Mouse (Mus musculus) kidney, embryonic 14.5 days (tissue): Measurements from ENCODE around the gene Scfd2. TPM values are rescaled to one million over a fixed set of nuclear protein-coding genes. Genes with fewer than 3 reads are reported as not detected.
A peak's percentile ranks its signal among the peaks of the same experiment; 100 is the strongest.

ENCODE experiments used
- ATAC-seq: fragments of 200-750 bp; cut with Nextera tagmentation; 2 replicates; pipeline ENCODE4 v1.8.0; 2017; ENCODE audit warnings: moderate number of reproducible peaks, mild to moderate bottlenecking, moderate TSS enrichment, moderate library complexity; ENCODE audit not compliant: low FRiP score, low TSS enrichment
- H3K27ac ChIP-seq: fragments of 300-500 bp; sonication (generic); 2 replicates; pipeline ENCODE4 v1.5.1; 2014; ENCODE audit warnings: low read depth, mild to moderate bottlenecking, low read length, moderate library complexity, mixed read lengths
- H3K27me3 ChIP-seq: fragments of 300-500 bp; sonication (generic); 2 replicates; pipeline ENCODE4 v1.6.1; 2014; ENCODE audit warnings: mild to moderate bottlenecking, low read length; ENCODE audit not compliant: control insufficient read depth, insufficient read depth
- H3K36me3 ChIP-seq: fragments of 300-500 bp; sonication (generic); 2 replicates; pipeline ENCODE4 v1.6.1; 2014; ENCODE audit warnings: low read length, mixed read lengths; ENCODE audit not compliant: control insufficient read depth, insufficient read depth
- H3K4me1 ChIP-seq: fragments of 300-500 bp; sonication (generic); 2 replicates; pipeline ENCODE4 v1.6.1; 2014; ENCODE audit warnings: low read length, mixed read lengths; ENCODE audit not compliant: control insufficient read depth, insufficient read depth
- H3K4me2 ChIP-seq: fragments of 300-500 bp; sonication (generic); replicated peaks from 2 replicates; pipeline ENCODE4 v1.6.1; 2014; ENCODE audit warnings: low read depth, mild to moderate bottlenecking, low read length
- H3K4me3 ChIP-seq: fragments of 300-500 bp; sonication (generic); 2 replicates; pipeline ENCODE4 v1.5.1; 2014; ENCODE audit warnings: mild to moderate bottlenecking, low read length
- H3K9ac ChIP-seq: fragments of 300-500 bp; sonication (generic); 2 replicates; pipeline ENCODE4 v1.6.1; 2014; ENCODE audit warnings: low read depth, mild to moderate bottlenecking, low read length, moderate library complexity
- H3K9me3 ChIP-seq: fragments of 300-500 bp; sonication (generic); 2 replicates; pipeline ENCODE4 v1.6.1; 2016; ENCODE audit warnings: low read length; ENCODE audit not compliant: control insufficient read depth
- WGBS: fragments of 180-500 bp; shearing (Covaris S2); extraction: QIAGEN DNeasy Blood & Tissue Kit; methylation state at CpG from one replicate; pipeline ENCODE4 v1.1.7; 2014; 5-methylcytosine and 5-hydroxymethylcytosine counted together
- polyA plus RNA-seq: library from polyadenylated mRNA; unstranded; fragments of >200 nt; fragmentation: Nextera tagmentation; extraction: Ambion mirVana; gene quantifications from 2 replicates; pipeline ENCODE4 v1.2.1, GENCODE M21; 2014

The Scfd2 gene
- polyA plus RNA-seq, 1 experiment from 2014 or later = 18.3 TPM

GRCm38 (mm10) chr5:74476551-74476950, 55.0 kb downstream of the Scfd2 start:
- Histone ChIP-seq H3K27me3 (no peaks in the 10 kb centered on the region), H3K4me1 (0 out of 2 replicates have a peak, but pooled peaks cover 2% of the 10 kb centered on the region), H3K9me3 (no peaks in the 10 kb centered on the region), H3K4me2 (no peak overlapping the region), H3K27ac (no peak overlapping the region), H3K9ac (no peak overlapping the region), H3K4me3 (no peak overlapping the region), H3K36me3 (no peaks in the 10 kb centered on the region)
- no peak for ATAC-seq
- WGBS = 88% methylated on average over 10 of the region's 10 CpGs

DNA sequence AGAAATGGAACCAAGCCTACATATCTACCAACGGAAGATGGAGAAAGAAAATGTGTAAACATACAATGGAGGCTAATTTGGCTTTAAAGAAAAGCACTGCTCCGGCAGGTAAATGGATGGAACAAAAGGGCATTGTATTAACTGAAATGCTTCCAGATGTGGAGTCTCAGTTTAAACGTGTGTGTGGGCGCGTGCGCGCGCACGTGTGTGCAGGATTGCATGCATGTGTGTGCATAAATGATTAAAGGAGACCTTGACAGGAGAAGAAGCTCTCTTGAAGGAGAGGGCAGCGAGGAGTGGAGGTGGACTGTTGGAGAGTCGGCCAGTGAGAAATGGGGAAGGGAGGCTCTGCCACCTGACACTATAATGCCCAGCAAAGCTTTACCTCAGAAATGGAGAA, 58.4 kb downstream of the Scfd2 start:
- Histone ChIP-seq H3K4me1 (peaks cover 8% of the 10 kb centered on the region; the same call in 1 of the 2 replicates), H3K9ac (no peak overlapping the region), H3K9me3 (no peaks in the 10 kb centered on the region), H3K4me3 (no peak overlapping the region), H3K27me3 (no peaks in the 10 kb centered on the region), H3K27ac (no peak overlapping the region), H3K4me2 (no peak overlapping the region), H3K36me3 (no peaks in the 10 kb centered on the region)
- 83% methylated on average over 11 of the region's 11 CpGs for whole genome bisulfite sequencing
- ATAC-seq = no peak

DNA sequence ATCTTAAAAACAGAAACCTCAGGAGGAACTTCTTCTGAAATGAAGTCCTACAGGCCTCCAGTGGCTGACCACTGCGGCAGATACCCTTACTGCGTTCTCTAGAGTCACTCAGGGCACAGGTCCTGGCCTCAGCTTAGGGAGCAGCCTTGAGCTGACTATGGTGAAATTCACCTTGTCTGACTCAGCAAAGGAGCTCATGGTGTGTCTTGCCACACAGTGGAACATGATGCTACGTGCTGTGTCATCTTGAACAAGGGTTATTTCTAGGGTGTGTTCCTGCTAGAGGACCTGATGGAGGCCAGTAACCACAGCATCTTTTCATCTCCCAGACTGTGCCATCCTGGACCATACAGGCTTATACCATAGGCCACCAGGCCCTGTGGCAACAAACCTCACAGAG, 60.7 kb downstream of the Scfd2 start:
- Histone ChIP-seq H3K27me3 (no peaks in the 10 kb centered on the region), H3K36me3 (no peaks in the 10 kb centered on the region), H3K4me1 (peaks cover 5% of the 10 kb centered on the region; the same call in 1 of the 2 replicates), H3K9me3 (no peaks in the 10 kb centered on the region), H3K27ac (peak overlapping the region; percentile 68), H3K4me3 (no peak overlapping the region), H3K9ac (no peak overlapping the region), H3K4me2 (no peak overlapping the region)
- 81% methylated on average over 3 of the region's 3 CpGs for WGBS
- no peak for ATAC-seq

DNA sequence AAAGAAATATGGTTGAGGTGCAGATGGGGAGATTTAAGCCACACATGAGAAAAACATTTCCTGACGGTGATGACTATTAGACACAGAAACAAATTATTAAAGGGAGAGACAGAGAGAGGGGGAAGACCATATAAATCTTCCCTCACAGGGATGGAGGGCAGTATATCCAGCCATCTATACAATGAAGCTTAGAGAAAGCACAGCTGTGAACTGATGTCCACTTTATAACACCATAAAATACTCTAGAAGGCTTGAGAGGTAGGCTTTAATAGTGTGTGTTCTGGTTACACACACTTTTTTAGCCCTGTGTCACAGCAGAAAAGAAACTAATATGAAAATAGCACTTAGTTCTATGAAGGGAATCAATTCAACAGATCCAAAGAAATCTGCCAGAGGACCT, 61.9 kb downstream of the Scfd2 start:
- peaks cover 5% of the 10 kb centered on the region; the same call in 1 of the 2 replicates for H3K4me1 ChIP-seq
- no peak overlapping the region for H3K9ac ChIP-seq
- no peaks in the 10 kb centered on the region for H3K36me3 ChIP-seq
- H3K27me3 ChIP-seq = no peaks in the 10 kb centered on the region
- H3K4me2 ChIP-seq = no peak overlapping the region
- 21% methylated on average over 1 of the region's 1 CpGs for WGBS
- peak overlapping the region; percentile 68; the same call in 1 of the 2 replicates for H3K27ac ChIP-seq
- no peak overlapping the region for H3K4me3 ChIP-seq
- peak; percentile 81 for ATAC-seq
- H3K9me3 ChIP-seq = no peaks in the 10 kb centered on the region

DNA sequence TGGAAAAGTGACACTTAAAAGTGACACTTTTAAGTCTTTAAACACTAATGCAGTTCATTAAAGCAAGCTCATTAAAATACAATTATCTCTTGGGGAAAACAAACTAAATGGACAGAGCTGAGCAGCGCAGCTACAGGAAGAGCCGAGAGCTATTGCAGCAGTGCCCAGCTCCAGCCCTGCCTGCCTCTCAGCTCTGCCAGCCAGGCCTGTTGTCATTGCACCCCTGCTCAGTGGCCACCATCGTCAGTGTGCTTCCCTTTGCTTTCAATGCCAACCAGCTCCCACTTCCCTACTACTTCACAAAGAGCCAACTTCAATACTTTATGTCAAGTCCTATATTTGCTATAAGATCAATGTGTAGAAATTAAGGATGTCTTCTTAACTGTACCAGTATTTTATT, 63.8 kb downstream of the Scfd2 start:
- no peak overlapping the region for H3K4me2 ChIP-seq
- H3K4me3 ChIP-seq = no peak overlapping the region
- H3K36me3 ChIP-seq = no peaks in the 10 kb centered on the region
- WGBS = 30% methylated on average over 3 of the region's 3 CpGs
- H3K27ac ChIP-seq = no peak overlapping the region
- H3K4me1 ChIP-seq = peaks cover 5% of the 10 kb centered on the region; the same call in 1 of the 2 replicates
- H3K9me3 ChIP-seq = no peaks in the 10 kb centered on the region
- peak; percentile 73; the same call in 1 of the 2 replicates for ATAC-seq
- H3K9ac ChIP-seq = no peak overlapping the region
- H3K27me3 ChIP-seq = no peaks in the 10 kb centered on the region

DNA sequence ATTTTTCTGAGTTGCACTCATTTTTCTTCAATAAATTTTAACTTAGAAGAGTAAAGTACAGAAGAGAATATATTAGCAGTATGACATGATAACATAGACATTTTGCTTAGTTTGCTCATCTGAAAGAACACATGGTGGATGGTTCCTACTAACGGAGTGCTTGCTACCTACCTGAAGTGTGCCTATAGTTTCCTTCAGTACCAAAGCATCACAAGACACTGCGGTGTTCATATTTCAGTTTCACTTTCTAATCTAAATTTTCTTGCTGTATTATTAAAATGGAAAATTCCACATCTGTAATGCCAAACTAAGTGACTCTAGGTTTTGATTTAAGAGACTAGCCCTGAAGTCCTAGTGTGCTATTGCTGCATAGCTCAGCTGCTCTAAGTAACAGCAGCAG, 74.8 kb downstream of the Scfd2 start:
- no peak for ATAC-seq
- Histone ChIP-seq H3K4me2 (no peak overlapping the region), H3K4me1 (no peaks in the 10 kb centered on the region), H3K27me3 (no peaks in the 10 kb centered on the region), H3K9me3 (no peaks in the 10 kb centered on the region), H3K36me3 (no peaks in the 10 kb centered on the region), H3K27ac (no peak overlapping the region; the same call in 1 of the 2 replicates), H3K4me3 (no peak overlapping the region), H3K9ac (no peak overlapping the region)
- WGBS = 68% methylated on average over 2 of the region's 2 CpGs

GRCm38 (mm10) chr5:74455510-74456269, 75.9 kb downstream of the Scfd2 start:
- no peak overlapping the region for H3K4me2 ChIP-seq
- peak overlapping the region; percentile 69; the same call in 1 of the 2 replicates for H3K27ac ChIP-seq
- 79% methylated on average over 6 of the region's 6 CpGs for WGBS

DNA sequence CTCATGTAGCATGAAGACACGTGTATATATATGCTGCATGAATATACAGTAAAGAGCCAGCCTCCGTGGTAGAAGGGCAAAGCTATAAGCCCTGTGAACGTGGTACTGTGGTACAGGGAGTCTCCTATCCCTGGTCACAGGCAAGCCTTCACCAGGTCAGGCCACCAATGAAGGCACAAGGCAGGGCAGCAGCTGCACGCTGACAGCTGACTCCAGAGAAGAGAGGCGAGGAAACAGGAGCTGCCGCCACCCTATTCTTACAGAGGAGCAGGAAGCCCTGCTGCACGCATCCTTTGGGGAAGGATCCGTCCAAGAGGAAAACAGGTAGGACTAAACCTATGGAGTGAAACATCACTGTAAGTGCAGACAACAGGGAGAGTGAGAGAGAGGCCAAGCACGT, 76.5 kb downstream of the Scfd2 start:
- Histone ChIP-seq H3K27me3 (no peaks in the 10 kb centered on the region), H3K4me2 (no peak overlapping the region), H3K9me3 (no peaks in the 10 kb centered on the region), H3K27ac (peak overlapping the region; percentile 69; the same call in 1 of the 2 replicates), H3K9ac (no peak overlapping the region), H3K4me3 (no peak overlapping the region), H3K4me1 (no peaks in the 10 kb centered on the region; the same call in 1 of the 2 replicates), H3K36me3 (no peaks in the 10 kb centered on the region)
- 85% methylated on average over 9 of the region's 9 CpGs for WGBS
- no peak for ATAC-seq

More at GRCm38 (mm10) chr5:74455510-74456269, 75.9 kb downstream of the Scfd2 start:
- H3K4me3 ChIP-seq = no peak overlapping the region
- no peaks in the 10 kb centered on the region; the same call in 1 of the 2 replicates for H3K4me1 ChIP-seq
- no peaks in the 10 kb centered on the region for H3K36me3 ChIP-seq
- H3K27me3 ChIP-seq = no peaks in the 10 kb centered on the region
- peak; percentile 80 for ATAC-seq
- no peak overlapping the region for H3K9ac ChIP-seq
- no peaks in the 10 kb centered on the region for H3K9me3 ChIP-seq

GRCm38 (mm10) chr5:74450977-74451376, 80.6 kb downstream of the Scfd2 start:
- no peak overlapping the region for H3K4me2 ChIP-seq
- H3K4me1 ChIP-seq = no peaks in the 10 kb centered on the region; the same call in 1 of the 2 replicates
- no peaks in the 10 kb centered on the region for H3K36me3 ChIP-seq
- no peak for ATAC-seq
- WGBS = 60% methylated on average over 5 of the region's 5 CpGs
- H3K27ac ChIP-seq = no peak overlapping the region
- no peaks in the 10 kb centered on the region for H3K27me3 ChIP-seq
- no peaks in the 10 kb centered on the region for H3K9me3 ChIP-seq
- no peak overlapping the region for H3K9ac ChIP-seq
- H3K4me3 ChIP-seq = no peak overlapping the region
